Mouse (Mus musculus) kidney, adult 2 months (tissue): ENCODE data around the gene Gucy2e. TPM values are rescaled to one million over a fixed set of nuclear protein-coding genes. Genes with fewer than 3 reads are reported as not detected.

Source experiments
- DNase-seq: peaks from one replicate; pipeline ENCODE4 v3.0.0; 2021
- H3K27ac ChIP-seq: fragments of 200-500 bp; 2 replicates; pipeline ENCODE4 v1.5.1; 2012; ENCODE audit warnings: low read depth, low read length, control low read depth, inconsistent platforms; ENCODE audit not compliant: insufficient read depth
- H3K27me3 ChIP-seq: fragments of 200-500 bp; replicated peaks from 2 replicates; pipeline ENCODE4 v1.6.1; 2012; ENCODE audit warnings: mild to moderate bottlenecking, moderate library complexity, low read length, inconsistent platforms; ENCODE audit not compliant: control insufficient read depth, insufficient read depth
- H3K36me3 ChIP-seq: fragments of 200-500 bp; 2 replicates; pipeline ENCODE4 v1.6.1; 2012; ENCODE audit warnings: mild to moderate bottlenecking, moderate library complexity, low read length, inconsistent platforms; ENCODE audit not compliant: control insufficient read depth, insufficient read depth
- H3K4me1 ChIP-seq: fragments of 200-500 bp; 2 replicates; pipeline ENCODE4 v1.6.1; 2011; ENCODE audit warnings: low read length; ENCODE audit not compliant: control insufficient read depth, insufficient read depth
- H3K4me3 ChIP-seq: fragments of 200-500 bp; 2 replicates; pipeline ENCODE4 v1.5.1; 2011; ENCODE audit warnings: mild to moderate bottlenecking, low read depth, low read length, control low read depth; ENCODE audit not compliant: insufficient read depth
- CTCF ChIP-seq: fragments of 200-500 bp; conservative IDR thresholded peaks from 2 replicates; pipeline ENCODE4 v1.5.1; 2011; ENCODE audit warnings: low read depth, mild to moderate bottlenecking, control low read depth, low read length, moderate library complexity, mixed read lengths; ENCODE audit not compliant: insufficient read depth, insufficient read length
- POLR2A ChIP-seq: fragments of 200-500 bp; IDR thresholded peaks from one replicate; pipeline ENCODE4 v1.6.1; 2011; ENCODE audit warnings: low read depth, low read length, control low read depth
- WGBS: fragments of 180-500 bp; shearing (Covaris S2); methylation state at CpG from one replicate; pipeline ENCODE4 v1.1.7; 2018; 5-methylcytosine and 5-hydroxymethylcytosine counted together
- polyA plus RNA-seq: library from polyadenylated mRNA; depleted of rRNA; stranded (reverse); fragments of >200 nt; gene quantifications from 2 replicates; pipeline ENCODE4 v1.2.3, GENCODE M21; 2012

The Gucy2e gene
- polyA plus RNA-seq, 1 experiment, result 0.02 TPM

DNA sequence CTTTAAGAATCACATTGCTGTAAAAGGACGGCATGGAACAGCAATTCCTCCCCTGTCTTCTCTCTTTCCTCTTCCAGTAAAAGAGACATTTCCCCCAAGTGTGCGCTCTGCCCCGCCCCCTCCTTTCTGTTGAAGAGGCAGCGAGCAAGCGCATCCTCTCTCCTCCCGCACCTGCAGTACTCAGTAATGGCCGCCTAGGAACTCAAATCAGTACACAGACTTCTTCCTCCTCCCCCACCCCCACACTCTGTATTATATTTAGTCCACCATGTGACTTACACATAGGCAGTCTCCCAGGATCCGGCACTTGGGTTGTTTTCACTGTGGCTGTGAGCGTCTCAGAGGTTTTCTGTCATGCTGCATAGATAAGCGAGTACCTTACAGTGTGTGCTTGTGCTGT, 29.4 kb upstream of the Gucy2e start:
- no peak overlapping the region for H3K27ac ChIP-seq
- no peak for TF ChIP-seq CTCF
- H3K36me3 ChIP-seq, result no peaks in the 10 kb centered on the region
- peak; percentile 12 for DNase-seq
- no peak overlapping the region for H3K4me3 ChIP-seq
- H3K4me1 ChIP-seq, result no peaks in the 10 kb centered on the region
- WGBS, result 13% methylated on average over 10 of the region's 10 CpGs
- no peaks in the 10 kb centered on the region for H3K27me3 ChIP-seq

DNA sequence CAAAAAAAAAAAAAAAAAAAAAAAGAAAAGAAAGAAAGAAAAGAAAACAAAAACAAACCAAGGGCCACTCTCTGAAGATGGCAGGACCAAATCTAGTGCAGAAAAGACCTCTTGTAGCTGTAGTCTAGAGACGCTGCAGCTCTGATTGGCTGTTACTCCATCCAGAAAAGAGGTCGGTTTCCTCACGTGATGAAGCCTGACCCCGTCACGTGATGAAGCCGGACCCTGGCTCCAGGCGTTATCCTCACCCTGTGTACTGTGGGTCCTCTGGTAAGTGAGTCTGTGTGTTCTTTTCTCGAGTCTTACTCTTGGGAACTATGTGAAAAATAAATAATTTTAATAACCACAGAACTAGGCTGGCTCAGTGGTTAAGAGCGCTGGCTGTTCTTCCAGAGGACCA, 28.6 kb upstream of the Gucy2e start:
- no peak for DNase-seq
- Histone ChIP-seq H3K36me3 (no peaks in the 10 kb centered on the region), H3K4me1 (no peaks in the 10 kb centered on the region), H3K4me3 (no peak overlapping the region), H3K27ac (no peak overlapping the region), H3K27me3 (no peaks in the 10 kb centered on the region)
- 78% methylated on average over 9 of the region's 9 CpGs for WGBS
- no peak for TF ChIP-seq CTCF
- no peak for TF ChIP-seq POLR2A

DNA sequence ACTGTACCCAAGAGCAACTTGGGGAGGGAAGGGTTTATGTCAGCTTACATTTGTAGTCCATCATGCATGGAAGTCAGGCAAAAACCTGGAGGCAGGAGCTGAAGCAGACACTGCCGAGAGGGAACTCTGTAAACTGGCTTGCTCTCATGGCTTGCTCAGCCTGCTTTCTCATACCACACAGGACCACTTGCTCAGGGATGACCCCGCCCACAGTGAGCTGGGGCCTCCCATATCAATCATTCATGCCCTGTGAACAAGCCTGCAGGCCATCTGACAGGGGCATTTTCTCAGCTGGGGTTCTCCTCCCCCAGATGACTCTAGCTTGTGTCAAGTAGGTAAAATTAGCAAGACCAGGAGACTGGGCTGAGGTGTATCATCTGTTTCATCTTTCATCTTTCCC, 27.4 kb upstream of the Gucy2e start:
- no peak for TF ChIP-seq POLR2A
- TF ChIP-seq CTCF, result no peak
- WGBS, result 51% methylated on average over 2 of the region's 2 CpGs
- H3K27ac ChIP-seq, result no peak overlapping the region
- H3K4me1 ChIP-seq, result no peaks in the 10 kb centered on the region
- no peak for DNase-seq
- H3K27me3 ChIP-seq, result no peaks in the 10 kb centered on the region
- H3K36me3 ChIP-seq, result no peaks in the 10 kb centered on the region
- no peak overlapping the region for H3K4me3 ChIP-seq

DNA sequence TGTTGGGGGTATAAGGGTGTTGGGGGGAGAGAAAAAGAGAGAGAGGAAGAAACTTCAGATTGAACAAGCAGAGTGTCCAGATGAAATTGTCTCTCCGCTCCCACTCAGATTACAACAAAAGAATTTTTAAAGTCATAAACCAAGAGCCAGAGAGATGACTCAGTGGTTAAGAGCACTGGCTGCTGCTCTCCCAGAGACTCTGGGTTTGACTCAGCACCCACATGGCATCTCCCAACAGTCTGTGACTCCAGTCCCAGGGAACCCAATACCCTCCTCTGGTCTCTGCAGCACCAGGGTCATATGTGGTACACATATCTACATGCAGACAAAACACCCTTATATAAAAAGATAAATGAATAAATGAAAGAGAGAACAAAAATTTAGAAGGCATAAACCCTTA, 23.3 kb upstream of the Gucy2e start:
- no peaks in the 10 kb centered on the region for H3K4me1 ChIP-seq
- TF ChIP-seq POLR2A (no peak), CTCF (no peak)
- 97% methylated on average over 1 of the region's 1 CpGs for WGBS
- H3K27me3 ChIP-seq, result no peaks in the 10 kb centered on the region
- no peaks in the 10 kb centered on the region for H3K36me3 ChIP-seq
- no peak overlapping the region for H3K4me3 ChIP-seq
- DNase-seq, result no peak
- no peak overlapping the region for H3K27ac ChIP-seq

DNA sequence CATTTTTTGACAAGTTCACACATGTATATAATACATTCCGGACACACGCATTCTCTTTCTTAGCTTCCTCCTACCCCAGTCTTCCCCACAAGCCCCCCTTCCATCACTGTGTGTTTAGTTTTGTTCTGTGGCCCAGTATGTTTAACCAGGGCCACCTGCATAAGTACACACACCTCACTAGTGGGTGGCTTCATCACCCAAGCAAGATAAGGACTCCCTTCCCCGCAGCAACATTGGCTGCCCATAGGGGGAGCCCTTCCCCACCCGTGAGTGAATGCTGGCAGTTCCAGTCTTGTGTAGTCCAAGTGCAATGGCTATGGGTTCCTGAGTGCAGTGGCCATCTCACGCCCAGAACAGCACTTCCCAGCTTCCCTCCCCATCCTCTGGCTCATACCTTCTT, 21.5 kb upstream of the Gucy2e start:
- H3K27me3 ChIP-seq, result no peaks in the 10 kb centered on the region
- 60% methylated on average over 5 of the region's 5 CpGs for WGBS
- H3K36me3 ChIP-seq, result no peaks in the 10 kb centered on the region
- no peaks in the 10 kb centered on the region for H3K4me1 ChIP-seq
- no peak overlapping the region for H3K4me3 ChIP-seq
- TF ChIP-seq CTCF (peak; percentile 84), POLR2A (no peak)
- peak; percentile 39 for DNase-seq
- H3K27ac ChIP-seq, result no peak overlapping the region

DNA sequence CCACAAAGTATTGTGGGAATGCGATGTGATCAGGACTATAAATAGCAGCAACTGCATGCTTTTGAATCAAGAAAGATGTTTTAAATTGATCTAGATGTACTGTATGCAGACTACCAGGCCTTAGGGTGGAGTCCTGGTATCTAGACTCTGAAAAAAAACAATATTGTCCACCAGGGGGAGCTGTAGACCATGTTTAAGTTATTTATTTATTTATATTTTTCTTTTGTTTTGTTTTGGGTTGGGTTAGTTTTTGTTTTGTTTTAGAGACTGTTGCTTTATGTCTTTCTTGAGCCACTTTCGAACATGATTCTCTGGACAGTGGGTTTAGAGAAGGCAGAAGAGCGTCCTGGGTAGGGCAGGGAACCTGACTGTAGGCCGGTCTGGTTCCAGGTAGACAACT, 21.0 kb upstream of the Gucy2e start:
- no peaks in the 10 kb centered on the region for H3K4me1 ChIP-seq
- no peaks in the 10 kb centered on the region for H3K27me3 ChIP-seq
- peak overlapping the region; percentile 38; the same call in 1 of the 2 replicates for H3K4me3 ChIP-seq
- WGBS, result 46% methylated on average over 4 of the region's 4 CpGs
- DNase-seq, result peak; percentile 64
- no peak overlapping the region for H3K27ac ChIP-seq
- 0 out of 2 replicates have a peak, but pooled peaks have one; percentile 2 for TF ChIP-seq CTCF
- TF ChIP-seq POLR2A, result no peak
- no peaks in the 10 kb centered on the region for H3K36me3 ChIP-seq

DNA sequence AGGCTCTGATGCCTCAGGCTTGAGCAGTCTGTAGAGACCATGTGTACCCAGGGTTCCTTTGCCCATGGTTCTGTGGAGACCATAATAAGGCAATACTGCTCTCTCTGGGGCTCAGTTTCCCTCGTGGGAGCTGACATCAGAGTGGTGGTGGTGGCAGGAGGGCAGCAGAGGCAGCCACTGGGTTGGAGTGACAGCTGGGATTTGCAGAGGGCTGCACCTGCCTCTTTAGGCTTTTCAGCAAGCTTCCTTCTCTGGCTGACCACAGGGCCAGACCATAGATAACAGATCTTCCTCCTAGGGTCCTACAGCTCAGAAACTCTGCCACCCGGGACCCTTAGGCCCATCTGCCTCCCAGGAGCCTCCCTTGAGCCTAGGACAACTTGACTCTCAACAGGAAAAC, 20.2 kb upstream of the Gucy2e start:
- 81% methylated on average over 2 of the region's 2 CpGs for WGBS
- Histone ChIP-seq H3K27me3 (no peaks in the 10 kb centered on the region), H3K4me3 (no peak overlapping the region), H3K4me1 (no peaks in the 10 kb centered on the region), H3K27ac (no peak overlapping the region), H3K36me3 (no peaks in the 10 kb centered on the region)
- no peak for DNase-seq
- no peak for TF ChIP-seq POLR2A
- TF ChIP-seq CTCF, result no peak

DNA sequence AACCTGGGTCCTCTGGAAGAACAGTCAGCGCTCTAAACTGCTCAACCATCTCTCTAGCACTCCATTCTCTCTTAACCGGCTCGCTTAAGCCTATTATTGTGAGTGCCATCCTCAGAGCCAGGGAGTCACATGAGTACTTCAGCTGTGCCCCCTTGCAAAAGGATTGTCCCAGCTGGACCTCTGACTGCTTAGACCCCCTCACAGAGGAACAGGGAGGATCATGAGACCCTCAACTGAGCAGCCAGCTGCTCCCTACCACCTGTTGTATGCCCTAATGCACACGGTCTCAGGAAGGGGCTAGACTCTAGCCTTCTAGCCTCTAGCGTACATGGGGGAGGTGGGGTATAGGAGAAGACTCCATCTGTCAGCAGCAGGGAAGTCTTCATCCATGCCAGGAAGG, 18.0 kb upstream of the Gucy2e start:
- H3K27me3 ChIP-seq, result no peaks in the 10 kb centered on the region
- no peaks in the 10 kb centered on the region for H3K36me3 ChIP-seq
- 86% methylated on average over 5 of the region's 5 CpGs for WGBS
- DNase-seq, result no peak
- no peak overlapping the region for H3K27ac ChIP-seq
- TF ChIP-seq CTCF (no peak), POLR2A (no peak)
- H3K4me3 ChIP-seq, result no peak overlapping the region
- H3K4me1 ChIP-seq, result no peaks in the 10 kb centered on the region
